Mouse (Mus musculus): ENCODE measurements around the gene Tcp10a. TPM values are rescaled to one million over a fixed set of nuclear protein-coding genes. Genes with fewer than 3 reads are reported as not detected.
"Not testable (repeated sequence)": the region's sequence is repeated elsewhere in the genome, so short reads cannot be mapped to it uniquely, and the experiment has no call there.

Tcp10a gene
- total and polyA plus RNA-seq, 2 experiments, result not detected

- H3K27me3 ChIP-seq (ENCODE audit: control insufficient read depth, insufficient read depth, low read length); H3K4me3 ChIP-seq (ENCODE audit: insufficient read depth, low read depth, low read length); H3K9ac ChIP-seq (ENCODE audit: low read depth, low read length); DNase-seq (ENCODE audit: extremely low read depth, low read depth, low spot score); H3K36me3 ChIP-seq (ENCODE audit: control insufficient read depth, insufficient read depth, low read length); H3K4me1 ChIP-seq (ENCODE audit: control insufficient read depth, insufficient read depth, low read length); H3K79me2 ChIP-seq (ENCODE audit: control insufficient read depth, insufficient read depth, low read length); H3K27ac ChIP-seq (replicated peaks; ENCODE audit: insufficient read depth, low read depth, low read length): not testable (repeated sequence)
- 100% methylated on average over 1 of the region's 3 CpGs for WGBS
Measured at GRCm38 (mm10) chr17:7376951-7377700, 52.7 kb downstream of the Tcp10a start.

GRCm38 (mm10) chr17:7377907-7378306, 53.5 kb downstream of the Tcp10a start:
- not testable (repeated sequence) for H3K4me1 ChIP-seq (ENCODE audit: control insufficient read depth, insufficient read depth, low read length); DNase-seq (ENCODE audit: extremely low read depth, low read depth, low spot score); H3K27ac ChIP-seq (replicated peaks; ENCODE audit: insufficient read depth, low read depth, low read length); H3K36me3 ChIP-seq (ENCODE audit: control insufficient read depth, insufficient read depth, low read length); H3K79me2 ChIP-seq (ENCODE audit: control insufficient read depth, insufficient read depth, low read length); H3K27me3 ChIP-seq (ENCODE audit: control insufficient read depth, insufficient read depth, low read length); H3K4me3 ChIP-seq (ENCODE audit: insufficient read depth, low read depth, low read length); H3K9ac ChIP-seq (ENCODE audit: low read depth, low read length)
- 54% methylated on average over 3 of the region's 3 CpGs for WGBS

GRCm38 (mm10) chr17:7382711-7383110, 58.3 kb downstream of the Tcp10a start:
- not testable (repeated sequence) for H3K36me3 ChIP-seq (ENCODE audit: control insufficient read depth, insufficient read depth, low read length); H3K27ac ChIP-seq (replicated peaks; ENCODE audit: insufficient read depth, low read depth, low read length); H3K27me3 ChIP-seq (ENCODE audit: control insufficient read depth, insufficient read depth, low read length); H3K4me1 ChIP-seq (ENCODE audit: control insufficient read depth, insufficient read depth, low read length); H3K4me3 ChIP-seq (ENCODE audit: insufficient read depth, low read depth, low read length); H3K9ac ChIP-seq (ENCODE audit: low read depth, low read length); H3K79me2 ChIP-seq (ENCODE audit: control insufficient read depth, insufficient read depth, low read length)
- WGBS, result 22% methylated on average over 1 of the region's 3 CpGs
- peak; percentile 31 for DNase-seq (ENCODE audit: extremely low read depth, low read depth, low spot score)

GRCm38 (mm10) chr17:7383167-7384143, 59.0 kb downstream of the Tcp10a start:
- H3K36me3 ChIP-seq (ENCODE audit: control insufficient read depth, insufficient read depth, low read length), result not testable (repeated sequence)

DNA sequence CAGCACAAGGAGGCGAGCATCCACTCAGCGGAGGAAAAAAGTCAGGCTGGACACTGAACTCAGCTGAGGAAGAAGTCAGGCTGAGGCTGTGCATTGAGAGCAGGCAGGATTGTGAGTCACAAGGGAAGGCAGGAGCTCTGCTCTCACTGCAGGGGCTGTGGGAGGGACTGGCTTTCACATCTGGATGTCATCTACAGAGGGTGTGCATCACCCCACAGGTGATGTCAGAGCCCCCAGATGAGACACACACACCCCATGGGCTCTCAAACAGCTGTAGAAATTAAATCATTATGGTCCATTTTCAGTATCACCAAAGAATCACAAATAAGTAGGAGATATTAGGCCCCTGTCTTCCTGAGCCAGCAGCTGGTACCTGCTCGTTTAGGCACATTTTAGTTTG, 60.9 kb downstream of the Tcp10a start, which contains the start of gene Unc93a2:
Gene Unc93a2 (minus strand): TSS at position 101 of the 400 bp plus-strand sequence.
- not testable (repeated sequence) for DNase-seq (ENCODE audit: extremely low read depth, low read depth, low spot score); H3K9ac ChIP-seq (ENCODE audit: low read depth, low read length); H3K27ac ChIP-seq (replicated peaks; ENCODE audit: insufficient read depth, low read depth, low read length); H3K4me1 ChIP-seq (ENCODE audit: control insufficient read depth, insufficient read depth, low read length); H3K4me3 ChIP-seq (ENCODE audit: insufficient read depth, low read depth, low read length); H3K27me3 ChIP-seq (ENCODE audit: control insufficient read depth, insufficient read depth, low read length); H3K36me3 ChIP-seq (ENCODE audit: control insufficient read depth, insufficient read depth, low read length); H3K79me2 ChIP-seq (ENCODE audit: control insufficient read depth, insufficient read depth, low read length)
- WGBS, result 86% methylated on average over 3 of the region's 3 CpGs

More at GRCm38 (mm10) chr17:7383167-7384143, 59.0 kb downstream of the Tcp10a start:
- H3K4me3 ChIP-seq (ENCODE audit: insufficient read depth, low read depth, low read length); H3K79me2 ChIP-seq (ENCODE audit: control insufficient read depth, insufficient read depth, low read length); H3K27me3 ChIP-seq (ENCODE audit: control insufficient read depth, insufficient read depth, low read length); H3K4me1 ChIP-seq (ENCODE audit: control insufficient read depth, insufficient read depth, low read length): not testable (repeated sequence)
- H3K9ac ChIP-seq (ENCODE audit: low read depth, low read length), result peak overlapping the region; percentile 61; the same call in 1 of the 2 replicates
- WGBS, result 23% methylated on average over 12 of the region's 13 CpGs
- peak; percentile 58 for DNase-seq (ENCODE audit: extremely low read depth, low read depth, low spot score)
- peak overlapping the region; percentile 98 for H3K27ac ChIP-seq (replicated peaks; ENCODE audit: insufficient read depth, low read depth, low read length)

DNA sequence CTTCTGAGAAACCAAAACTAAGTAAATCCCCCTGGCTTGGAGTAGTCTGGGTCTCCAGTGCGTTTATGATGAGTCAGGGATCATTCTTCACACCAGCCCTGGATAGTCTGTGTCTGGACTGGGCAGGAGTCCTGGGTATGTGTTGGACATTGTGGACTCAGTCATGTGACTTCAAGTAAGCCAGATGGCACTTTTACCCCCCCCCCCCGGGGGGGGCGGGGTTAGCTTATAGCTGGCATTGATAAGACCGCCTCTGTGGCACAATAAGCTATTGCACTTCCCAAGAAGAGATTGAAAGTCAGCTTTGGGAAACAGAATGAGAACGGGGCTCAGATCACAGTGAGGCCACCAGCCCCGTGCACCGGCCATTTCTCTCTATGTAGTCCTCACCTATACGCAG, 61.6 kb downstream of the Tcp10a start:
- H3K36me3 ChIP-seq (ENCODE audit: control insufficient read depth, insufficient read depth, low read length); H3K4me3 ChIP-seq (ENCODE audit: insufficient read depth, low read depth, low read length); H3K79me2 ChIP-seq (ENCODE audit: control insufficient read depth, insufficient read depth, low read length); H3K27ac ChIP-seq (replicated peaks; ENCODE audit: insufficient read depth, low read depth, low read length); H3K9ac ChIP-seq (ENCODE audit: low read depth, low read length); H3K27me3 ChIP-seq (ENCODE audit: control insufficient read depth, insufficient read depth, low read length); H3K4me1 ChIP-seq (ENCODE audit: control insufficient read depth, insufficient read depth, low read length): not testable (repeated sequence)
- peak; percentile 3 for DNase-seq (ENCODE audit: extremely low read depth, low read depth, low spot score)
- 74% methylated on average over 8 of the region's 8 CpGs for WGBS

DNA sequence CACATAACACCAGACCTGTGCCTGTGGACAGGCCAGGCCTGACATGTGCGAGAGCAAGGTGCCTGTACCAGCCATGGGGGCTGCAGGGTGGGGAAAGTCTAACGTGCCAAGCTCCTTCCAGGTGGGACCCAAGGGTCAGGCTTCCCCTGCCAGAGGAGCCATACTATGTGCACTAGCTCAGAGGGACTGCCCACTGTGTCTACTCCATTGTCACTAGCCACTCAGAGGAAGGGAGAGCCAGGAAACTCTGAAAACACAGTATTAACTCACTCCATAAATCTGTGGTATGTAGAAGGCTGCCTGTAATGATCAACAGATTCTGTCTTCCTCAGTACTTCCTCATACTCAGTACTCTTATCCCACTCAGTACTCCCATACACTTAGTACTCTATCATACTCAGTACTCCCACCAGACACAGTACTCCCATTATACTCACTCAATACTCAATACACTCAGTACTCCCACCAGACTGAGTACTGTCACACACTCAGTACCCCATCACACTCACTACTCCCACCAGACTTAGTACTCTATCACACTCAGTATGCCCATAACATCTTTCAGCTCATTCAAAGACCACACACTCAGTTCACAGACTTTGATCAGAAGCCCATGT, 64.0 kb downstream of the Tcp10a start:
- WGBS, result no CpG with 5 or more reads among the region's 2 CpGs
- not testable (repeated sequence) for H3K27me3 ChIP-seq (ENCODE audit: control insufficient read depth, insufficient read depth, low read length); H3K9ac ChIP-seq (ENCODE audit: low read depth, low read length); DNase-seq (ENCODE audit: extremely low read depth, low read depth, low spot score); H3K79me2 ChIP-seq (ENCODE audit: control insufficient read depth, insufficient read depth, low read length); H3K4me1 ChIP-seq (ENCODE audit: control insufficient read depth, insufficient read depth, low read length); H3K36me3 ChIP-seq (ENCODE audit: control insufficient read depth, insufficient read depth, low read length); H3K27ac ChIP-seq (replicated peaks; ENCODE audit: insufficient read depth, low read depth, low read length); H3K4me3 ChIP-seq (ENCODE audit: insufficient read depth, low read depth, low read length)

DNA sequence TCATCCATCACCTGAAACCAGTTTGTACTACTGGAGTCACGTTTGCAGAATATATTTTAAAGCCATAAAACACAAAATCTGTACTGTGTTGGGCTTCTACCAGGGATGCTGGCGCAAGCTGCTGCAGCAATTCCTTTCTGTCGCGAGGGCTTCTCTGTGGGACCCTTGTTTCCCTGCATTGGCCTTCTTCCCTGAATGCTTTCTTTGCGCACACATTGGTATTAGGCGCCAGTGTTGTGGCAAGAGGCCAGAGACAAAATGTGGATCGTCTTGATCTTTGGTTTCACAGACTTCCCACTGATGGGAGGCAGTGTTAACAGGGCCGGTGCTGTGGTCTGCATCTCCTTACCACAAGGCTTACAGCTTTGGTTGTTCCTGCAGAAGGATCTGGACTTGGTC, 64.5 kb downstream of the Tcp10a start:
- not testable (repeated sequence) for H3K27me3 ChIP-seq (ENCODE audit: control insufficient read depth, insufficient read depth, low read length); H3K4me3 ChIP-seq (ENCODE audit: insufficient read depth, low read depth, low read length); H3K9ac ChIP-seq (ENCODE audit: low read depth, low read length); DNase-seq (ENCODE audit: extremely low read depth, low read depth, low spot score); H3K79me2 ChIP-seq (ENCODE audit: control insufficient read depth, insufficient read depth, low read length); H3K4me1 ChIP-seq (ENCODE audit: control insufficient read depth, insufficient read depth, low read length); H3K27ac ChIP-seq (replicated peaks; ENCODE audit: insufficient read depth, low read depth, low read length); H3K36me3 ChIP-seq (ENCODE audit: control insufficient read depth, insufficient read depth, low read length)
- 71% methylated on average over 7 of the region's 8 CpGs for WGBS

Data from liver, adult 2 months (tissue).